Mouse (Mus musculus) liver, embryonic 14.5 days (tissue): ENCODE data around the gene Olfr875.
"Not testable (repeated sequence)": the region's sequence is repeated elsewhere in the genome, so short reads cannot be mapped to it uniquely, and the experiment has no call there.

Source experiments
- CTCF ChIP-seq: IDR thresholded peaks from 2 replicates; pipeline ENCODE4 v1.5.1; 2016; ENCODE audit warnings: antibody characterized with exemption, low read depth, control low read depth
- EP300 ChIP-seq: IDR thresholded peaks from 2 replicates; pipeline ENCODE4 v1.6.1; 2016; ENCODE audit warnings: antibody characterized with exemption, low read depth

DNA sequence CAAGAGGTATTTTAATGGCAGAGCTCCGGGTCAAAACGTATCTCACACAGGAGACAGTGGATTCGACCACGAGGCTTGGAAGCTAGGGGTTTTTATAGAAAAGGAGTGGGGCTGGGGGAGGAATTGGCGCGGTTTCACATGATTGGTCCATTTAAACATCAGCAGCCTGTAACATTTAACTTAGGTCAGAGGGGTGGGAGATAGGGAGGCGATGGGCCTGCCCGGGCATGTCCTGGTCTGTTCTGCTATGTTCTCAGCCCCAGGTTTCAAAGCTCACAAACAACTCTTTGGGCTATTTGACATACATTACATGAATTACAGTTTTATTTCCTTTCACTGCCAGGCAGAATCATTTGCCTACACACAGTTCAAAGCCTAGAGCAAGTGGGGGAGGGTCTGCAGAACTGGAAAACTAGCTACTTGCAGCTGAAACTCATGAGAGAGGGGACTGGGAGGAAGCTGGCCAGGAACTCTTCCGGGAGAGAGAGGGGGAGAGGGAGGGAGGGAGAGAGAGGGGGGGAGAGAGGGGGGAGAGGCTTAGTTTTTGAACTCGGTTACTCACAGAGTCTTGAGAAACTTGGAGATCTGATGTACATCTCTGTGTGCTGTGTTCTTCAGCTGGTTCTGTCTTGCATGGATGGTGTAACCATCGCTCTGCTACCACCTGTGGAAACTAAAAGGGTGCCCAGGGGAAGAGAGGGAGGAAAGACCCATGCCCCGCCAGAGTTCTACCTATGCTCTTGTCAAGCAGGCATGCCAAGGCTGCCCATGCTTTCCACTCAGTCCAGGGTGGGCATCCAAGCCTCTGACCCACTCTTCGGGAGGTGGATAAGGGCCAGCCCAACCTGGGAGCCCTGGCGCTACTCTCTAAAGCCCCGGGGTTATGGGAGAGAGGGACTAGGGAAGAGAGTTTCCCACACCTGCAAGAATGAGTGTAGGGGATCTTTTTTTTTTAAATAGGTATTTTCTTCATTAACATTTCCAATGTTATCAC is 12.0 kb downstream of the Olfr875 start:
- not testable (repeated sequence) for TF ChIP-seq CTCF, EP300
